Mouse (Mus musculus): ENCODE results near the gene Snapc2. TPM values are rescaled to one million over a fixed set of nuclear protein-coding genes. Genes with fewer than 3 reads are reported as not detected.
A peak's percentile ranks its signal among the peaks of the same experiment; 100 is the strongest.
"Not testable (repeated sequence)": the region's sequence is repeated elsewhere in the genome, so short reads cannot be mapped to it uniquely, and the experiment has no call there.

Snapc2 gene
- polyA plus RNA-seq, 1 experiment from 2014 or later: 46.2 TPM

DNA sequence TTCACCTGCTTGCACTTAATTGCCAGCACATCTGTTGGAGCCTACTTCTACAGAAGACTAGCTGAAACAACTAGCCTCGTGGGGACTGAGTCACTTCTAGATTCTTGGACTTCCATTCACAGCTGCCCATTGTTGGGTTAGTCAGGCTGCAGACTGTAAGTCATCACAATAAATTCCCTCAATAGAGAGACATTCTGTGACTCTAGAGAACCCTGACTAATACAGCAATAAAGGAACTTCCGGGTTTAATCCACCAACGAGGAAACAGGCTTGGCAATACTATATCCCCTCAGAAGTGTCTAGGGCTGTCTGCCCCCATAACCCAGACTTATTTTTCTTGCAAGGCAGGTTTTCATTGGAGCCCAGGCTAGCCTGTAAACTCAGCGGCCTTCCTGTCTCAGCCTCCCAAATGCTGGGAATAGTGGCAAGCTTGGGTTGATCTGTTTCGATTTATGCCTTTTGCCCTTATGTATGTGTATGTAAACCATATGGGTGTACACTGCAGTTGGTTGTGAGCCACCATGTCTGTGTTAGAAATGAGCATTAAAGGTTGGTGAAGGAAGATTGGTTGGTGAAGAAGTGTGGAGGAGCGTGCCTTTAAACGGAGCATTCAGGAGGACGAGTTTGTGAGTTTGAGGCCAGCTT, 642 bp upstream of the Snapc2 start:
- H3K27ac ChIP-seq (replicated peaks in 1 of 2; ENCODE audit: control insufficient read depth in 1 of 2, insufficient read depth in 1 of 2, low read depth in 2 of 2, low read length in 2 of 2): peak overlapping the region in 1 of 2 experiments; percentile 88; a peak in 1 of 4 replicates
- H3K4me1 ChIP-seq (ENCODE audit: control insufficient read depth in 2 of 2, insufficient read depth in 2 of 2, low read length in 2 of 2): peaks cover 15 to 27% of the 10 kb centered on the region in 2 experiments
- ATAC-seq (ENCODE audit: insufficient number of reproducible peaks, insufficient read depth, low FRiP score, low read depth): no peak
- H3K4me2 ChIP-seq (ENCODE audit: low read length): peak overlapping the region; percentile 79
- no peaks in the 10 kb centered on the region for H3K27me3 ChIP-seq (ENCODE audit: control insufficient read depth, insufficient read depth, low read length)
- peak overlapping the region; percentile 90 for H3K9ac ChIP-seq (ENCODE audit: low read length)
- H3K4me3 ChIP-seq (ENCODE audit: control insufficient read depth in 1 of 2, insufficient read depth in 1 of 2, low read depth in 1 of 2, low read length in 2 of 2): peak overlapping the region; percentile 89 to 93
- H3K36me3 ChIP-seq (ENCODE audit: control insufficient read depth, insufficient read depth, low read length): peaks cover 40% of the 10 kb centered on the region
- no peaks in the 10 kb centered on the region for H3K9me3 ChIP-seq (ENCODE audit: control insufficient read depth, low read length)
- WGBS: 42% methylated on average over 8 of the region's 8 CpGs

GRCm38 (mm10) chr8:4254001-4254400, 1.1 kb downstream of the Snapc2 start:
- Histone ChIP-seq H3K36me3 (ENCODE audit: control insufficient read depth, insufficient read depth, low read length) (peaks cover 31% of the 10 kb centered on the region), H3K4me2 (ENCODE audit: low read length) (peak overlapping the region; percentile 79), H3K9ac (ENCODE audit: low read length) (peak overlapping the region; percentile 90), H3K4me3 (ENCODE audit: control insufficient read depth in 1 of 2, insufficient read depth in 1 of 2, low read depth in 1 of 2, low read length in 2 of 2) (peak overlapping the region in 1 of 2 experiments; percentile 93; a peak in 2 of 4 replicates), H3K27me3 (ENCODE audit: control insufficient read depth, insufficient read depth, low read length) (no peaks in the 10 kb centered on the region), H3K27ac (replicated peaks in 1 of 2; ENCODE audit: control insufficient read depth in 1 of 2, insufficient read depth in 1 of 2, low read depth in 2 of 2, low read length in 2 of 2) (peak overlapping the region in 1 of 2 experiments; percentile 88; a peak in 1 of 4 replicates), H3K9me3 (ENCODE audit: control insufficient read depth, low read length) (no peaks in the 10 kb centered on the region), H3K4me1 (ENCODE audit: control insufficient read depth in 2 of 2, insufficient read depth in 2 of 2, low read length in 2 of 2) (peaks cover 16 to 31% of the 10 kb centered on the region in 2 experiments)
- WGBS: 71% methylated on average over 6 of the region's 6 CpGs
- no peak for ATAC-seq (ENCODE audit: insufficient number of reproducible peaks, insufficient read depth, low FRiP score, low read depth)

- Histone ChIP-seq H3K36me3 (ENCODE audit: control insufficient read depth, insufficient read depth, low read length) (peaks cover 39% of the 10 kb centered on the region), H3K4me1 (ENCODE audit: control insufficient read depth in 2 of 2, insufficient read depth in 2 of 2, low read length in 2 of 2) (peaks cover 15 to 25% of the 10 kb centered on the region in 2 experiments)
- not testable (repeated sequence) for H3K4me2 ChIP-seq (ENCODE audit: low read length); ATAC-seq (ENCODE audit: insufficient number of reproducible peaks, insufficient read depth, low FRiP score, low read depth); H3K27ac ChIP-seq (replicated peaks in 1 of 2; ENCODE audit: control insufficient read depth in 1 of 2, insufficient read depth in 1 of 2, low read depth in 2 of 2, low read length in 2 of 2); H3K9ac ChIP-seq (ENCODE audit: low read length); H3K27me3 ChIP-seq (ENCODE audit: control insufficient read depth, insufficient read depth, low read length); H3K4me3 ChIP-seq (ENCODE audit: control insufficient read depth in 1 of 2, insufficient read depth in 1 of 2, low read depth in 1 of 2, low read length in 2 of 2); H3K9me3 ChIP-seq (ENCODE audit: control insufficient read depth, low read length)
- WGBS: 88% methylated on average over 7 of the region's 7 CpGs
These were observed 2.6 kb downstream of the Snapc2 start for GRCm38 (mm10) chr8:4255471-4255870.

DNA sequence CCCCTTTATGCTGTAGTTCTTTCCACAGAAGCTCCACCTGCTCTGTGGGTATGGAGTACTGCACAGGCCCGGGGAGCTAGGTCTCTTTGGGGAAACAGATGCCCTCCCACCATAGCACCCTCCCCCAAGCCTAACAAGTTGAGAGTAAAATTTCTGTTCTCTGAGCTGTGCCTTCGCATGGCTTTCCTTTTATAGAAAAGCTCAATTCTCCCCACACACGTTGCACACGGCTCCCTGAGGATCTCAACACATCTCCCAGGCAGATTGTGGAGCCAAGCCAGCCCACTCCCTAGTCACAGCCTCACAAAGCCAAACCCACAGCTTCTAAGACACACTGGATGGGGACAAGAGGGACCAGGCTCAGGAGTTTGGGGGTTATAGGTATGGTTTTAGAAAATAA, 4.0 kb downstream of the Snapc2 start:
- 0 out of 2 replicates have a peak overlapping the region, but pooled peaks have one; percentile 12 for H3K9ac ChIP-seq (ENCODE audit: low read length)
- H3K4me1 ChIP-seq (ENCODE audit: control insufficient read depth in 2 of 2, insufficient read depth in 2 of 2, low read length in 2 of 2): peaks cover 15 to 25% of the 10 kb centered on the region in 2 experiments
- no peak for ATAC-seq (ENCODE audit: insufficient number of reproducible peaks, insufficient read depth, low FRiP score, low read depth)
- no peak overlapping the region for H3K27ac ChIP-seq (replicated peaks in 1 of 2; ENCODE audit: control insufficient read depth in 1 of 2, insufficient read depth in 1 of 2, low read depth in 2 of 2, low read length in 2 of 2)
- WGBS: 31% methylated on average over 4 of the region's 4 CpGs
- H3K4me3 ChIP-seq (ENCODE audit: control insufficient read depth in 1 of 2, insufficient read depth in 1 of 2, low read depth in 1 of 2, low read length in 2 of 2): no peak overlapping the region
- peaks cover 53% of the 10 kb centered on the region for H3K36me3 ChIP-seq (ENCODE audit: control insufficient read depth, insufficient read depth, low read length)
- no peaks in the 10 kb centered on the region for H3K27me3 ChIP-seq (ENCODE audit: control insufficient read depth, insufficient read depth, low read length)
- no peak overlapping the region for H3K4me2 ChIP-seq (ENCODE audit: low read length)
- H3K9me3 ChIP-seq (ENCODE audit: control insufficient read depth, low read length): no peaks in the 10 kb centered on the region

GRCm38 (mm10) chr8:4257350-4257749, 4.5 kb downstream of the Snapc2 start:
- Histone ChIP-seq H3K27me3 (ENCODE audit: control insufficient read depth, insufficient read depth, low read length) (no peaks in the 10 kb centered on the region), H3K4me2 (ENCODE audit: low read length) (no peak overlapping the region; the same call in 1 of the 2 replicates), H3K27ac (replicated peaks in 1 of 2; ENCODE audit: control insufficient read depth in 1 of 2, insufficient read depth in 1 of 2, low read depth in 2 of 2, low read length in 2 of 2) (no peak overlapping the region), H3K4me1 (ENCODE audit: control insufficient read depth in 2 of 2, insufficient read depth in 2 of 2, low read length in 2 of 2) (peaks cover 14 to 23% of the 10 kb centered on the region in 2 experiments), H3K9me3 (ENCODE audit: control insufficient read depth, low read length) (no peaks in the 10 kb centered on the region), H3K9ac (ENCODE audit: low read length) (0 out of 2 replicates have a peak overlapping the region, but pooled peaks have one; percentile 12), H3K36me3 (ENCODE audit: control insufficient read depth, insufficient read depth, low read length) (peaks cover 58% of the 10 kb centered on the region), H3K4me3 (ENCODE audit: control insufficient read depth in 1 of 2, insufficient read depth in 1 of 2, low read depth in 1 of 2, low read length in 2 of 2) (no peak overlapping the region)
- whole genome bisulfite sequencing: 88% methylated on average over 4 of the region's 4 CpGs
- ATAC-seq (ENCODE audit: insufficient number of reproducible peaks, insufficient read depth, low FRiP score, low read depth): no peak

DNA sequence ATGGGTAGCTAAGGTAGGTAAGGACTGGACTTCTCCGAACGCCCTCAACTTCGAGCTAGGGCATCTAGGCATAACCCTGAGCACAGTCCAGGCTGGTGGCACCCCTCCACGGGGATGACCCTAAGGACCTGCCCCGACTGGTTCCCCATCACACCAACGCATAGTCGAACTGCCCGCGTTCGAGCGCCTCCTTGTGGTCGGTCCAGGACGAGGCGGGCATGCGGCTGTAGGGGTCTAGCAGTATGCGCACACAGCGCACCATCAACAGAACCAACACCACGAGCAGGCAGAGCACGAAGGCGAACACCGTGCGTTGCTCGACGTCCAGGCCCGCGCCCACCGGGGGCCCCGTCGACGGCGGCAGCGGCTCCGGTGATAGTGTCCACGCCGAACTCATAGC, 5.4 kb downstream of the Snapc2 start:
- peak overlapping the region; percentile 98 for H3K4me2 ChIP-seq (ENCODE audit: low read length)
- H3K27ac ChIP-seq (replicated peaks in 1 of 2; ENCODE audit: control insufficient read depth in 1 of 2, insufficient read depth in 1 of 2, low read depth in 2 of 2, low read length in 2 of 2): no peak overlapping the region
- peak overlapping the region; percentile 77 to 83 for H3K4me3 ChIP-seq (ENCODE audit: control insufficient read depth in 1 of 2, insufficient read depth in 1 of 2, low read depth in 1 of 2, low read length in 2 of 2)
- 3% methylated on average over 34 of the region's 35 CpGs for WGBS
- no peaks in the 10 kb centered on the region for H3K9me3 ChIP-seq (ENCODE audit: control insufficient read depth, low read length)
- peak; percentile 46; the same call in 1 of the 2 replicates for ATAC-seq (ENCODE audit: insufficient number of reproducible peaks, insufficient read depth, low FRiP score, low read depth)
- H3K9ac ChIP-seq (ENCODE audit: low read length): peak overlapping the region; percentile 83
- no peaks in the 10 kb centered on the region for H3K27me3 ChIP-seq (ENCODE audit: control insufficient read depth, insufficient read depth, low read length)
- peaks cover 11 to 20% of the 10 kb centered on the region in 2 experiments for H3K4me1 ChIP-seq (ENCODE audit: control insufficient read depth in 2 of 2, insufficient read depth in 2 of 2, low read length in 2 of 2)
- H3K36me3 ChIP-seq (ENCODE audit: control insufficient read depth, insufficient read depth, low read length): peaks cover 67% of the 10 kb centered on the region

GRCm38 (mm10) chr8:4258678-4259077, 5.8 kb downstream of the Snapc2 start:
- Histone ChIP-seq H3K27ac (replicated peaks in 1 of 2; ENCODE audit: control insufficient read depth in 1 of 2, insufficient read depth in 1 of 2, low read depth in 2 of 2, low read length in 2 of 2) (peak overlapping the region; percentile 61 to 65), H3K4me1 (ENCODE audit: control insufficient read depth in 2 of 2, insufficient read depth in 2 of 2, low read length in 2 of 2) (peaks cover 11 to 19% of the 10 kb centered on the region in 2 experiments), H3K36me3 (ENCODE audit: control insufficient read depth, insufficient read depth, low read length) (peaks cover 71% of the 10 kb centered on the region), H3K9ac (ENCODE audit: low read length) (peak overlapping the region; percentile 83), H3K9me3 (ENCODE audit: control insufficient read depth, low read length) (no peaks in the 10 kb centered on the region), H3K4me3 (ENCODE audit: control insufficient read depth in 1 of 2, insufficient read depth in 1 of 2, low read depth in 1 of 2, low read length in 2 of 2) (peak overlapping the region; percentile 77 to 83), H3K27me3 (ENCODE audit: control insufficient read depth, insufficient read depth, low read length) (no peaks in the 10 kb centered on the region), H3K4me2 (ENCODE audit: low read length) (peak overlapping the region; percentile 98)
- ATAC-seq (ENCODE audit: insufficient number of reproducible peaks, insufficient read depth, low FRiP score, low read depth): peak; percentile 65
- 1% methylated on average over 32 of the region's 32 CpGs for WGBS
